Mouse (Mus musculus) C2C12 (cell line): ENCODE measurements around the gene Dda1.

Experiments
- CTCF ChIP-seq: IDR thresholded peaks from one replicate; pipeline ENCODE4 v1.5.1; 2011; ENCODE audit not compliant: control insufficient read depth, insufficient read depth, insufficient read length
- MAX ChIP-seq: IDR thresholded peaks from one replicate; pipeline ENCODE4 v1.6.1; 2011; ENCODE audit warnings: mild to moderate bottlenecking, control low read depth
- MYOD1 ChIP-seq: IDR thresholded peaks from one replicate; pipeline ENCODE4 v1.6.1; 2011; ENCODE audit warnings: low read depth; ENCODE audit not compliant: control insufficient read depth, insufficient read length
- USF1 ChIP-seq: IDR thresholded peaks from one replicate; pipeline ENCODE4 v1.6.1; 2011; ENCODE audit warnings: low read depth, mild to moderate bottlenecking, control low read depth, moderate library complexity

DNA sequence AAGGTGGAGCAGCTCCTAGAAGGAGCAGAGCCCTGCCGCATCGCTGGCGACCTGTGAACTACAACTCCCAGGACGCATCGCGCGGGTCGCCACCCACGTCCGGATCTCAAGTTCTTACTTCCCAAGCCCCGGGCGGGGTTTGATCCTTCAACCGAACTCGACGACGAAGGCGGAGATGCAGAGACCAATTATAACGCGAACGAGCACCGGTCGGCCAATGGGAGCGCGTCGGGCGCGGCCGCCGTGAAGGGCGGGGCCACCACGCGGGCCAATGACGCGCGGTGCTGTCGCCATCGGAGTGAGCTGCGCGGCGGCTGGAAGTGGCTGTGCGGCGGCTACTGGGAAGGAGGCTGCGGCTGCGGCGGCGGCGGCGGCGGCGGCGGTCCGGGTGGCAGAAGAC, at the start of gene Dda1:
- TF ChIP-seq USF1 (no peak), CTCF (no peak), MAX (no peak), MYOD1 (no peak)
